Mouse (Mus musculus) 3134 (cell line): Measurements from ENCODE around the gene Ranbp17.

Experiments
- DNase-seq: peaks from one replicate; pipeline ENCODE4 v3.0.0-alpha.2; 2011; ENCODE audit warnings: low spot score; ENCODE audit not compliant: insufficient read length; ENCODE audit errors: extremely low read depth

Gene Ranbp17

DNA sequence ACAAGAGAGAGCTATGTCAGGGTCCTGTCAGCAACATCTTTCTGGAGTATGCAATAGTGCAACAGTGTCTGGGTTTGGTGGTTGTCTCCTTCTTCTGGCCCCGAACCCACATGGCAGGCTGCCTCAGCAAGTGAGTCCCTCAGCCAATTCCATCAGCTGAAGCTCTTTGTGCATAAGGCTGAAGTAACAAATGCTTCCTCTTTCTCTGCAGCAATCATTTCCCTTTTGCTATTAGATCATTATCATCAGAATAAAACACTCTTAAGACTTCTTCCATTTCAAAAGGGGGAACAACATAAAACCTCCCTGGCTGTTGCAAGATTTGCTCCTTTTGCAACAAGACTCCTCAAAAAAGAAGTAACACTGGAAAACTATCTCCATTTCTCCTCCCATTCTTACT, 239.3 kb downstream of the Ranbp17 start:
- DNase-seq = no peak

DNA sequence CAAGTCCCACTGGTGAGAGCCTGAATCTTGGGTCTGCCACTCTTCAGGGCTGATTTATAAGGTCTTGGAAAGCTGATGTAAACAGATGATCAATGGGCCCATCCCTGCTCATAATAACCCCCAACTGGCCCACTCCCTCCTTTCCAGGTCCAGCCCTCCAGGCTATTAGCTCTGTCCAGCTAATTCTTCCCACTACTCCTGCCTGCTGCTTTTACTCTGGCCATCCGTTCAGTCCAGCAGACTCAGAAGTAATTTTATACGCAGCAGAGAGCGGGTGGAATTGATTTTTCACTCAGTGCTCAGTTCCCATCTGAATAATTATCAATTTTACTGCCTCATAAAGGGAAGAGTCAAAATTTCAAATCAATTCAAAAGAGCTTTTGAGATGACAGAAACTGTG, 273.3 kb downstream of the Ranbp17 start:
- no peak for DNase-seq

DNA sequence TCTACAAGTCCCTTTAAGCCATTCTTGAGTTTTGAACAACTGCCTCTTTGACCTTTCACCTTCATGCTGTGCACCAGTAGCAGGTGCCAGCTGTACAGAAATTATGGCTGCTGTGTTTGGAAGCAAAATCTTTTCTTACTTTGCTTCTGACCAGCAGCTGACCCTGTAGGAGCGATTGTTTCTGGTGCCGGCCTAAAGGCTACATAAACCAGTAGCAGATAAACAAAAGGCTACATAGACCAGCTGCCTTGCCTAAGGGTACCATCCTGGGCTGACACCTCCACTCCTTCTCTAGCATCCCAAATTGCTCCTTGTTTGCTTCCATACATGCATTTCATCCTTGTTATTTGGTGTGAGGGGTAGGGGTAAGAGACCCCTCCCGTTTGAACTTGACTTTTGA, 279.4 kb downstream of the Ranbp17 start:
- DNase-seq = no peak

DNA sequence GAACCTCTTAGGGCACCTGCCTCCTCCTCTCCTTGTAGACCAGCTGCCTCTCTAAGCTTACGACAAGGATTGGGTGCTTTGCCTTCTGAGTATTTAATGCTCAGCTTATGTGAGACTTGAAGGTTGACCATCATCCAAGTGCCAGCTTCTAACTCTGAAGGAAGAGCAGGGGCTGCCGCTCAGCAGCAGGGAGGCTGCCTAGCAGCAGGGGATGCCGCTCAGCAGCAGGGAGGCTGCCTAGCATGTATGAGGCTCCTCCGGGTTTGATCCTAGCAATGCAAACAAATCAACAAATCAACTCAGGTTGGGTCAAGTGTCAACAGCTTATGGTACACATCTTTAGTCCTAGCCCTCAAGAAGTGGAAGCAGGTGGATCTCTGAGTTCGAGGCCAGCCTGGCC, 281.5 kb downstream of the Ranbp17 start:
- no peak for DNase-seq

DNA sequence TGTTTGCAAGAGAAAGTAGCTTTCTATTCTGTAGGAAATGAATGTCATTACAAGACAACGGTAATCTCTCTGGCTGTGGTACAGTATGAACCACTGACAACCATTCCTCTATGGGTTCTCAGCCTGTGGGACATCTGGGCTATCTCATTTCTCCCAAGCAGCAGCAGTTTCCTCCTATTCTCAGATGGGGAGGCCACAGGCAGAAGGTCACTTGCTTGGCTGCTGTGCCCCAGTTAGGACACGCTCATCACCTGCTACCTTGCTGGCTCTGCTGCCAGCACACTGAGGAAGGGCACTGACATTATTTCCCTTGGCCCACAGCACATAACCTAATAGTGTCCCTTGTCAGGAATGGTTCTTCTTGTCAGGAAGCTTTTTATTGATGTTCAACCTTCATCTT, 285.4 kb downstream of the Ranbp17 start:
- DNase-seq = no peak

DNA sequence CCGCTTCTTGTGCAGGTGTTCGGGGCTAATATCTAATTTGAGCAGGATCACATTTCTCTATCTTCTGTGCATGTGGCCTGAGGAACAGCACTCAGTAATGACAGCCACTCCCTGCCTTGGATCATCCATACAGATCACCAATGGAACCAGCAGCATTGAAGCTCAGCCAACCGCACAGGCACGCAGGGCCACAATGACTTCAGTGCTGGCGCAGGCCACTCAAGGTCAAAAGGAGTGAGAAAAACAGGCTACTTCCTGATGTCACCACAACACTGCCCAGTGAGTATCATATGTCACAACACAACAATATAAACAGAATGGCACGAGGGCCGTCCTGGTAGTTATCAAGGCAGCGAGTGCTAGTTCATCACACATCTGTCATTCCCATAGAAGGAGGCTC, 287.0 kb downstream of the Ranbp17 start:
- no peak for DNase-seq

DNA sequence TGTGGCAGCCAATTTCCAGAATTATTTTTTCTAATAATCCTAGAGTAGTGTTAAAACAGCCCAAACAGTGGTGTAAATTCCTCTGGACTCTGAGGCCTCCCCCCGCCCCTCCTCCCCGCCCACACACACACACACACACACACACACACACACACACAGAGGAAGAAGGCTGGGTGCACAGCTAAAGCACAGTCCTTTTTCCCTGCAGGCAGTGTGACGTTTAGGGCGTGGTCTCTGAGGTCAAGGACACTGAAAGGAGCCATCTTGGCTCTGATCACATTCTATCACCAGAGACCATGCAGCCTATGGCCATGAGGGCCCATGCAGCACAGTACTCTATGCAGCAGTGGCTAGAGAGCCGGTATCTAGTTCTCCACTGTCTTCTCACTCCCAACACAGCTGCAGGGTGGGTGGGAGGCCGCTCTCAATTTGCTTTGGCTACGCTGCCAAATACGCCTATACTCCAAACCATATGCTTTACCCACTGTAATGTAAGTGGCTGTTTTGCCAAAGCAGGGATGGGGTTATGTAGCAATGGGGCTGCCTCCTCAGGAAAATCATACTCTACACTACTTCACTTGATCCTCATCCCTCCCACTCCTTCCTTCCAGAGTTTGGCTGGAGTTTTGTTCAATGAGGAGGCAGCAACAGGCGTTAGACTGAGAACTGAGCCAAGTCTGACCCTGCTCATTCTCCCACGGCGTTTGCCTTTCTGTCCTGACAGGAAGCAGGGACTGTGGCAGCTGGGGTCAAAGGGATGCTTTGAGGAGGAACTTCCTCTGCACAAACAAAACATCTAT, 291.8 kb downstream of the Ranbp17 start:
- no peak for DNase-seq

DNA sequence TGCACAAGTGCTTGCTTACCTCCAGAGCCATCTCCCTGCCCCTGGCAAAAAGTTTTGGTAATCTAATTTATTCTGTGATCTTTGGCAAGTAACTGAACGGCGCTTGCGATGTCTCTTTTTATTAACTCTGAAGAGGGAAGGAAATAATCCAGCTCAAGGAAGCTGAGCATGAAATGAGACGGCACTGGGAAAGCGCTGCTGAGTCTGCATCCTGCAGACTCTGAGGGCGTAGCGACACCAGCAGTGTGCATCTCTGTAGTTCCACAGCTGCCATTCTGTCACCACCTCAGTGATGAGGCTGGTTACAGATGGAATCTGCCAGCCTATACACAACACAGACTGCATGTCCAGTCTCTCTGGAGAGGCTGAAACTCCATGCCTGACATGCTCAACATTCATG, 292.8 kb downstream of the Ranbp17 start:
- DNase-seq = no peak

DNA sequence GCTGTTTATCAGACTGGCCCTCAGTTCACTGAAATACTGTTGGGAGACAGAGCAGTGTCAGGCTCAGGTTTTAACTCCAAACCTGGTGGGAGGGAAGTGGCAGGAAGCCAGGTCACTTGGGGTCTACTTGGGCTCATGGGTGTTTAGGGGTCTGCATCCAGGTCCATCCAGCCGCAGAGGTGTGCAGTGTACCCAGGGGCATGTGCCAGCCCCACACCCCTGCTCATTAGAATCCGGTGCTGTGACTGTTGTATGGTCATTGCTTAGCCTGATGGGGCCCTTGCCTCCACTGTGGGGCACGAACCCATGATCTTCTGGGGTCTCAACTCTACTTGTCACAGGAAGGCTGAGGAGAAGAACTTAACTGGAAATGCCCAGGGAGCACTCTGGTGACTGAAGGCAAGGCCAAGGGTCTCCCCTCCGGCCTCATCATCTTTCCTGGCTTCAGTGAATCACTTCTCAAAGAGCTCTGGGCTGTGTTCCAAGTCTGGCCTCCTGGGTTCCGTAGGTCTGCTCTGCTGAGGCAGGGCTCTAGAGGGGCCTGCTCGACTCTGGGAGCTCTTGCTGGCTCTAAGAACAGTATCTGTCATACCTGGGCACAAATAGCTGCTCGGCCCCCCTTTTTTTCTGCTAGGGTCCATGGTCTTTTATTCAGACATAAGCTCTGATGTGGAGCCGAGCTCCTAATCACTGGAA, 296.0 kb downstream of the Ranbp17 start:
- DNase-seq = no peak

DNA sequence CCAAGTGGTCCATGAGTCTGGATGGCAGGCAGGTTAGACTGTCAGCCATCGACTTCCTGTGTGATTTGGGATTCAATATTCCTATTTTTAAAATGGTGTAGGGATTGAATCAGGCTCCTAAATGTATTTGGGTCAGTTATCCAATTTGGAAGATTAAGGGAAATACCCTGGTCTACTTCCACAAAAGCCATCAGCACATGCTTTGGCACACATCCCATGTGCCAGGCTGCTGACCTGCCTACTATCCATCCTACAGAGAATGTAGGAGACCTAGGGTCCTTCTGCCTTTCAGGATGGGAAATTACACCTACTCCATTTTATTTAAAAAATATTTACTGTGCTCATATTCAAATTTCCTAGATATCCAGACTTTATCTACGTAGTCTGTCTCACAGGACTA, 306.1 kb downstream of the Ranbp17 start:
- no peak for DNase-seq

DNA sequence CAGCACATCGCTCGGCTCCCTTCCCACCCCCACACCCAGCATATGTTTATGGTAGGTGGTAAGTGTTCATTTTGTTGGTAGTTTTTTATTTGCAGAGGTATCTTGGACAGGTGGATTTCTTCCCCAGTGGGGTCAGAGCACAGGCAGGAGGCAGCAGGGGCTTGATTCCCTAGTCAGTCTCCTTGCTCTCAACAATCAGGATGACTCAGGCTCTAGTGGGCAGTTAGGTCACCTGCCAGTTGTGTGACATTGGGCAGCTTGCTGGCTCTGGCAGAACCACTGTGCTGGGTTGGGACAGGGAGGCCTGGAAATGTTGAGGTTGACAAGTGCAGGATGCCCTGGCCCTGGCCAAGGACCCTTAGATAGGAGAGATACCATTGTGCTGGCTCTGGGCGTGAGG, 308.6 kb downstream of the Ranbp17 start:
- DNase-seq = no peak

DNA sequence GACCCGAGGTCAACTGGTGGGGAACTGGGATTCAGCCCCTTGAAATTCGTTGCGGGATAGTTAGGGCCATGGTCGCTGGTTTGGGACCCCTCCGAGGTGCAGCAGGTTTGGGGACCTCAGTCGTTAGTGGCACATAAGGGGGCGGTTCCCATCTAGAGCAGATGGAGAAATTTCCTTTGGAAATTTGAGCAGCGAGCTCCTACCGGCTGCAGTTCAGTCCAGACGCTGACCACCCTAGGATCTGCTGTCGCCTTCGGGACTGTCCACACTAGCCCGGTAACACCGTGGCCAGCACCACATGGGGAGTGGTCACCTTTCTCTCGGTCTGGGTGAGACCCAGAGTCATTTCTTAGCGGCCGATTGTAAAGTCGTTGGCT, 309.2 kb downstream of the Ranbp17 start:
- DNase-seq = no peak

DNA sequence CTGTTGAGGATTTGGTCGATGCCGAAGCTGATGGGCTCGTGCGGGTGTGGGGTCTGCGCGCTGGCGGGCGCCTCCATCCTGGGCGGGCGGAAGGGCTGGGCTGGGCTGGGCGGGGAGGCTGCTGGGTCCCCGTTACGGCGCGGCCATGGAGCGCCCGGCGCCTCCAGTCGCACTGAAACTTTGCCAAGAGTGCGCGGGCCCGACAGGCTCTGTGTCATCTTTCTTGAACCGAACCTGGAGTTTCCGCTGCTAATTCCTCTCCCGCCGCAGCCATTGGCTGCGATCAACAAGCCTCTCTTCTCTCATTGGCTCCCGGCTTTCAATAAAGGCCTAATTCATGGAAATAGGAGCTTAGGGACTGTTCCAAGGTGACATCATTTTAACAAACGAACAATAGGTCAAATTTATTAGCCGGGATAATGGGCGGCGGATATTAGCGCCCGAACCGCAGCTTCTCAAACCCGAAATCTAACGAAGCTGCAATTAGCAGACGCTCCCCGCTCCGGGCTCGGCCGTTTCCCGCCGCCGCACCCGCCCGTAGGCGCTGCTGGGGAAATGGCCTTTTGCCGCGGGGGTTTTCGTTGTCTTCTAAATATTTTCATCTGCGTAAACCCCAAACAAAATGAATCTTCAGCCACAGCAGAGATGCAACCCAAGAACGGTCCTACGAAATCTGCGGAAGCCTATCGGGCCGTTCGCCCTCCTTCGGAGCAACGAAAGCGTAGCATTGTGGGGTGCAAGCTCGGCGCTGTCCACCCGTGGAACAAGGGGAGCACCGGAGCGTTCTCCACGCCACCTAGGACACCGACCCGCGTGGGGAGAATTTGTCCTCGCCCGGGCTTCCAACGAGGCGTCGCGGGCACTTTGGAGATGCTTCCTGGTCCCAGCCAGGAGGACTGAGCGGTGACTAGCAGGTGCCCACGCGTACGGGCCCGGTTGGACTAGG, 309.9 kb downstream of the Ranbp17 start, which contains the start of gene Tlx3:
Tlx3 (minus strand) TSS at position 207 of the 946 bp plus-strand sequence.
- no peak for DNase-seq

DNA sequence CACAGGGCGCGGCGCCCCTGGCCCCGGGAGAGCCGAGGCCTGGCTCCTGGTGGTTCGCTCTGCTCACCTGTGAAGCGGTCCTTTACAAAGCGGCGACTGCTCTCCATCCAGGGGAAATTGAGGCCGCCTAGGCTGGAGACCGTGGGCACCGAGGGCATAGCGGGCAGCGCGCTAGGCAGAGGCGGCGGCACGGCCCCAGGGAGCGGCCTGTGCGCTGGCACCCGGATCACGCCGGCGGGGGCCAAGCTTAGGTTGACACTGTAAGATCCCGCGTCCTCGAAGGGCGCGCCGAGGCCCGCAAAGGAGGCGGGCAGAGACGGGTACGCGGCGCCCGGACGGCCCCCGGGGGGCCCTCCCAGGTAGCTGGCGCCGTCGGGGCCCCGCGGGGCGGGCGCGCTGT, 310.6 kb downstream of the Ranbp17 start:
- no peak for DNase-seq

DNA sequence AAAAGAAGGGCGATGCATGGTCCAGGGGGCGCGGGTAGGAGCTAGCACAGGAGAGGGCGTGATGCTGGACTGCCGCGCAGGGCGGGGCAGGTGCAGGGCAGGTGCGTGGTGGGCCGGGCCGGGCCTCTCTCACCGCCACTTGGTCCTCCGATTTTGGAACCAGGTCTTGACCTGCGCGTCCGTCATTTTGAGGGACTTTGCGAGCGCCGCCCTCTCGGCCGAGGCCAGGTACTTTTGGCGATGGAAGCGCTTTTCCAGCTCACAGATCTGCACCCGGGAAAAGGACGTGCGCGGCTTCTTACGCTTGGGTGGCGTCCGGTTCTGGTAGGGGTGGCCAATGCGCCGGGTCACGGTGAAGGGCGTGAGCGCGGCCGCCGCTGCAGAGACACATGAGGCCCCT, 311.2 kb downstream of the Ranbp17 start:
- no peak for DNase-seq

DNA sequence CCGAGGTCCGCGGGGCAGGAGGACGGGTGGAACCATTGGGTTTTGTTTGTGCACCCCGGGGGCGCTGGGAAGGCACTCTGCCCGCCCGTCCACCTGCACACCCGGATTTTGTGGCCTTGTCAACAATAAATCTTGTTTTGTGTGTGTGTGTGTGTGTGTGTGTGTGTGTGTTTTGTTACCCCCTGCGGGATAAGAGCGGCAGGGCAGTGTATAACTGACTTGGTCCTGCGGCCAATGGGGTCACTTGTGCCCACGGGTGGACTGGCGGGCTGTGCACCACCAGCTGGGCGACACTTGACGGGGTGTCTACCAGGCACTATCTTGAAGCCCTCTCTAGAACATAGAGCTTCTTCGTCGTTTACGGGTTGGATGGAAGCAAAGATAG, 311.9 kb downstream of the Ranbp17 start:
- no peak for DNase-seq

DNA sequence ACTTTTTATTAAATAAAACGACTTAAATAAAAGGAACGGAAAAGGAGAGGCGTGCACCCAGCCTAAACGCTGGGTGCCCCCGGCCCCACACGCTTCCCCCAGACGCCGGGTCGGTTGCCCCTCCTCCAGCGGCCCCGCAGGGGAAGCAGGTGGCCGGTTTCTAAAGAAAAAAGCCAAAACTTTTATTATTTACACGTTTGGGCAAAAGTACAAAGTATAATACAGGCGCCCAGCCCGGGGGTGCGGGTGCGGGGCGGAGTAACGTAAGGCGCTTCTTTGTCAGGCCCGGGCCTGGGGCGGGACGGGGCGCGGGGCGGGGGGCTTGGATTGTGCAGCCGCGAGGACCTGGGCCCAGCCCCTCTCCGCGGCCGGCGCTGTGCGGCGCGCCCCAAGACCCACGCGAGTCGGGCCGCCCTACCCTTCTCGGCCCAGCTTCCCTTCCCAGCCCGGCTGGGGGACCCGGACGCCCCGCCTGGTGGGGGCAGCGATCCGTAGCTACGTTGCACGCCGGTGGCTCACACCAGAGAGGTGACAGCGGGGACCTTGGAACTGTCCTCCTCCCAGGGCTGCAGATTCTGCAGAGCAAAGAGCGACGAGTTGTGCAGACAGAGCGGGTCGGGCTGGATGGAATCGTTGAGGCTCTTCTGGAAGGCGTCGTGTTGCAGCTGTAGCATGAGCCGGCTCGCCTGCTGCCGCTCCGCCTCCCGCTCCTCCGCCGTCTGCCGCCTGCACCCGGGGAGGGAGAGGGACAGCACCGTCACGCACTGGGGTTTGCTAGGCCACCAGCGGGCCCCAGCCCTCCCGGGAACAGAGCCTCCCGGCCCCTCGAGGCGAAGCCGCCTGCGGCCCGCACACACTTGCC, 312.6 kb downstream of the Ranbp17 start:
- no peak for DNase-seq

DNA sequence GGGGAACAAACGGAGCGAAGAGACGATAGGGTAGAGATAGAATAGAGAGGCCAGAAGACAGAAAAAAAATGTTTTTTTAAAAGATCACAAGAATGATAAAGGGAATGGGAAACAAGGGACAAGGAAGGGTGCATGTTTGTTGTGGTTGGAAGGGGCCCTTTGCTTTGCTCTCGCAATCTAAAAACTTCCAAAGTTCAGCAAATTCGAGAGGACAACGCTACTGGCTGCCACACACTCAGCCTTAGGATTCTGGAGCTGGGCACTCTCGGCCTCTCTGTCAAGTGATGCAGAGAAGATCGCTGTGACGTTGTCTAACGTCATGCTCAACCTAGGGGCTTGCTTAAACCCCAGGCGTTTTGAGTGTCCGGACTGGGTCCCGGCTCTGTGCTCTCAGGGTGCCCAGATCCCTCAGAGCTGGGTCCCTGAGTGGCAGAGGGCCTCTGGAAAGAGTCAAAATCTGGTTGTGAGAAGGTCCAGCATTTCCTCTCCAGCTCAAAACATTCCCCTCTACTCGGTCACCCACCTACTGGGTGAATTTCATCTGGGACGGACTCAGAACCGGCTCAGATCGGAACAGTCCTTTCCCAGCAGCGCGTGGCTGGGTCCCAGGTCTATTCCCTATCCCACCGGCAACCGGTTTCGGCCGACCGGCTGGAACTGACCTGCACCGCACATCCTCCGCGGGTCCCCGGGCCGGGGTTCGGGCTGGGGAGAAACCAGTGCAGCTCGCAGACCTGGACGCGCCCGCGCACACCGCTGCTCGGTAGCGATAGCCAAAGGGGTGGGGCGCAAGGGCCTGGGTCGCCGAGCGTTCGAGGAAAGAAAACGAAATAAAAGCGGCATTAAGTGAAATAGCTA, 313.4 kb downstream of the Ranbp17 start:
- no peak for DNase-seq

DNA sequence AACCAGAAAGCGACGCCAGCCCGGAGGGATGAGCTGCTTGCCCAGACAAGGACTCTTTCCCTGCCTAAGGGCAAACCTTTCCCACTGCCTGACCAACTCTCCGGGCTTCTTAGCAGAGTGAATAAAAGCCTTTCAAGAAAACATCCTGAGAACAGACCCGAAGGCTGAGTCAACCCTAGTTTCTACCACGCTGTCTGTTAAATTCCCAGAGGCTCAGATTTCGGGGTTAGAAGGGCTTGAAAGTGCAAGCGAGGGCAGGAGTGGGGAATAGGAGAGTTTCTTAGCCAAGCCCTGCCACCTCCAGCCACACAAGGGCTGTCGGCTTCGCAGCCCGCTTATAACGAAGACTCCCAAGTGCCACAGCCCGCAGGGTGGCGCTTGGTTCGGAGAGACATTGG, 314.4 kb downstream of the Ranbp17 start:
- DNase-seq = no peak
